In genomic region chr6:114746439-114746974, GRCm38 (mm10) we compare ENCODE assay signal across 24 mouse cellular contexts.
DNase-seq lines count a peak whose midpoint lies in the region; ATAC-seq and TF ChIP-seq lines count a peak whose summit lies in the region.
"Had no signal": no experiment of that assay in that cellular context is flagged by ENCODE, and none has a peak within 500 bp of the region (broad histone marks: within the 10 kb centered on the region; RNA-seq: fewer than 3 reads in every experiment).

No protein-coding gene starts in this region.

- peak overlapping the region; percentile 16; the same call in 1 of the 2 replicates for H3K27ac ChIP-seq in thymus, adult 2 months (ENCODE audit: control insufficient read depth, insufficient read depth, low read length)
- peak overlapping the region; percentile 50 for H3K27ac ChIP-seq in embryonic facial prominence, embryonic 14.5 days (replicated peaks; ENCODE audit: low read depth, low read length)
- H3K27ac ChIP-seq in heart, adult 2 months = no peak overlapping the region
- H3K27ac ChIP-seq: forebrain, embryonic 12.5 days; heart, embryonic 10.5 days; hindbrain, embryonic 13.5 days; left cerebral cortex, adult 2 months; liver, embryonic 12.5 days had no signal

- H3K4me2 ChIP-seq in embryonic facial prominence, embryonic 14.5 days (ENCODE audit: low read depth, low read length) = no peak overlapping the region
- H3K4me2 ChIP-seq: forebrain, embryonic 12.5 days; hindbrain, embryonic 13.5 days; liver, embryonic 12.5 days had no signal

- no peaks in the 10 kb centered on the region for H3K36me3 ChIP-seq in thymus, adult 2 months (ENCODE audit: control insufficient read depth, insufficient read depth, low read length)
- no peaks in the 10 kb centered on the region for H3K36me3 ChIP-seq in embryonic facial prominence, embryonic 14.5 days (ENCODE audit: control insufficient read depth, insufficient read depth, low read length)
- no peaks in the 10 kb centered on the region for H3K36me3 ChIP-seq in heart, adult 2 months (ENCODE audit: control insufficient read depth, insufficient read depth, low read length)
- H3K36me3 ChIP-seq: forebrain, embryonic 12.5 days; heart, embryonic 10.5 days; liver, embryonic 12.5 days had no signal

- H3K4me3 ChIP-seq in thymus, adult 2 months (ENCODE audit: control insufficient read depth, insufficient read depth, low read length) = no peak overlapping the region
- no peak overlapping the region for H3K4me3 ChIP-seq in embryonic facial prominence, embryonic 14.5 days (ENCODE audit: low read depth, low read length)
- H3K4me3 ChIP-seq in heart, adult 2 months = no peak overlapping the region
- H3K4me3 ChIP-seq: forebrain, embryonic 12.5 days; heart, embryonic 10.5 days; hindbrain, embryonic 13.5 days; left cerebral cortex, adult 2 months; liver, embryonic 12.5 days had no signal

- no peaks in the 10 kb centered on the region for H3K79me2 ChIP-seq in heart, adult 2 months (replicated peaks; ENCODE audit: control insufficient read depth, insufficient read depth, low read length)

- WGBS in thymus, adult 2 months = 22% methylated on average over 7 of the region's 7 CpGs
- 52% methylated on average over 7 of the region's 7 CpGs for WGBS in embryonic facial prominence, embryonic 14.5 days
- WGBS in heart, adult 2 months = 81% methylated on average over 7 of the region's 7 CpGs

- TF ChIP-seq EP300 in heart, adult 2 months (IDR thresholded peaks at IDR 0.05; ENCODE audit: insufficient read depth, low read depth, low read length) = no peak

- H3K9ac ChIP-seq in embryonic facial prominence, embryonic 14.5 days (ENCODE audit: low read depth, low read length) = no peak overlapping the region
- no peak overlapping the region for H3K9ac ChIP-seq in heart, adult 2 months (ENCODE audit: low read depth, low read length)
- H3K9ac ChIP-seq: forebrain, embryonic 12.5 days; hindbrain, embryonic 13.5 days; liver, embryonic 12.5 days had no signal

- H3K27me3 ChIP-seq in thymus, adult 2 months (ENCODE audit: control insufficient read depth, insufficient read depth, low read length) = no peaks in the 10 kb centered on the region
- no peaks in the 10 kb centered on the region for H3K27me3 ChIP-seq in embryonic facial prominence, embryonic 14.5 days (replicated peaks; ENCODE audit: control insufficient read depth, insufficient read depth, low read length)
- no peaks in the 10 kb centered on the region for H3K27me3 ChIP-seq in heart, adult 2 months (ENCODE audit: control insufficient read depth, insufficient read depth, low read length)
- H3K27me3 ChIP-seq: forebrain, embryonic 12.5 days; hindbrain, embryonic 13.5 days; liver, embryonic 12.5 days had no signal

- no peak; the same call in 1 of the 2 replicates for ATAC-seq in embryonic facial prominence, embryonic 14.5 days (ENCODE audit: low read depth)
- ATAC-seq: CD4-positive, CD25-positive, alpha-beta regulatory T cell, adult 4 months; inflammation-experienced regulatory T-cells, adult 6 months; liver, embryonic 12.5 days had no signal

- H3K4me1 ChIP-seq in thymus, adult 2 months (replicated peaks; ENCODE audit: control insufficient read depth, insufficient read depth, low read length) = peaks cover 9% of the 10 kb centered on the region
- H3K4me1 ChIP-seq in embryonic facial prominence, embryonic 14.5 days (ENCODE audit: control insufficient read depth, insufficient read depth, low read length) = peaks cover 11% of the 10 kb centered on the region
- H3K4me1 ChIP-seq in heart, adult 2 months (ENCODE audit: control insufficient read depth, insufficient read depth, low read length) = no peaks in the 10 kb centered on the region
- H3K4me1 ChIP-seq: forebrain, embryonic 12.5 days; hindbrain, embryonic 13.5 days; liver, embryonic 12.5 days had no signal

- TF ChIP-seq CTCF in thymus, adult 2 months (IDR thresholded peaks at IDR 0.05; ENCODE audit: borderline replicate concordance, control insufficient read depth, extremely low read depth, insufficient read depth, low read length, poor library complexity) = no peak
- TF ChIP-seq CTCF in heart, adult 2 months (IDR thresholded peaks at IDR 0.05) = no peak

- intact Hi-C loops in heart, adult 2 months (cut with DNase I) = no loop called here

- no peaks in the 10 kb centered on the region for H3K9me3 ChIP-seq in embryonic facial prominence, embryonic 14.5 days (ENCODE audit: control insufficient read depth, low read length)
- H3K9me3 ChIP-seq: forebrain, embryonic 12.5 days; heart, embryonic 10.5 days; hindbrain, embryonic 13.5 days; liver, embryonic 12.5 days had no signal

- DNase-seq in adrenal gland, adult 2 months = peak; percentile 10
- DNase-seq in adrenal gland, adult (ENCODE audit: inconsistent age in 2 of 2, low spot score in 1 of 2) = no peak
- no peak for DNase-seq in thymus, adult 2 months
- no peak for DNase-seq in thymus, postnatal 14 days
- DNase-seq in embryonic facial prominence, embryonic 14.5 days (ENCODE audit: low spot score) = peak; percentile 61
- DNase-seq in naive thymus-derived CD4-positive, alpha-beta T cell, adult 2 months (ENCODE audit: low read depth) = peak; percentile 3
- no peak for DNase-seq in heart, adult 2 months
- no peak for DNase-seq in urinary bladder, postnatal 25 days (ENCODE audit: low spot score)
- DNase-seq: cerebellum, adult 9-10 months; gastrocnemius, postnatal 36 days; kidney, adult 8-10 months; kidney, postnatal 4 days; layer of hippocampus, adult 9-11 months; left cerebral cortex, postnatal 4 days; lung, adult 2 months; retina, postnatal 1 day; right cerebral cortex, postnatal 4 days had no signal

- TF ChIP-seq POLR2A in thymus, adult 2 months (IDR thresholded peaks at IDR 0.05; ENCODE audit: control insufficient read depth, extremely low read depth, insufficient read depth, low read length, poor library complexity) = no peak
- TF ChIP-seq POLR2A in heart, adult 2 months (IDR thresholded peaks at IDR 0.05; ENCODE audit: insufficient read depth, low read depth, low read length) = no peak

Comparison
In these comparisons a context has a peak if more than half of its experiments do, and no peak if none do; other contexts are left out.
1. DNase-seq: peak in adrenal gland, adult 2 months (single experiment), embryonic facial prominence, embryonic 14.5 days (single experiment) and naive thymus-derived CD4-positive, alpha-beta T cell, adult 2 months (single experiment); none in adrenal gland, adult (0 of 2), thymus, adult 2 months (single experiment), thymus, postnatal 14 days (single experiment), heart, adult 2 months (0 of 2) and urinary bladder, postnatal 25 days (single experiment).